Mouse (Mus musculus): ENCODE measurements at regions not wholly inside any gene's neighbourhood (a gene's known extent, or its start where the extent isn't known, plus 50 kb on each side); places are given as distances from the start of the nearest gene placed in this dataset.

GRCm38 (mm10) chr7:93795210-93795609, 715.5 kb downstream of the Fam181b start:
- no peak overlapping the region for H3K4me2 ChIP-seq
- no peaks in the 10 kb centered on the region for H3K36me3 ChIP-seq
- no peak overlapping the region for H3K4me3 ChIP-seq
- H3K9me3 ChIP-seq, result no peaks in the 10 kb centered on the region
- no peak overlapping the region for H3K27ac ChIP-seq (replicated peaks)
- no peak for ATAC-seq (ENCODE audit: low read depth)
- no peak overlapping the region for H3K9ac ChIP-seq
- no peaks in the 10 kb centered on the region for H3K4me1 ChIP-seq (replicated peaks)
- H3K27me3 ChIP-seq, result no peaks in the 10 kb centered on the region
- 45% methylated on average over 3 of the region's 3 CpGs for WGBS

GRCm38 (mm10) chr7:93835697-93836096, 756.0 kb downstream of the Fam181b start:
- 82% methylated on average over 3 of the region's 3 CpGs for WGBS
- Histone ChIP-seq H3K36me3 (no peaks in the 10 kb centered on the region), H3K4me2 (no peak overlapping the region), H3K4me1 (replicated peaks) (no peaks in the 10 kb centered on the region), H3K9me3 (no peaks in the 10 kb centered on the region), H3K27me3 (no peaks in the 10 kb centered on the region), H3K4me3 (no peak overlapping the region), H3K9ac (no peak overlapping the region), H3K27ac (replicated peaks) (no peak overlapping the region)
- ATAC-seq (ENCODE audit: low read depth), result no peak

GRCm38 (mm10) chr7:93836169-93836568, 756.5 kb downstream of the Fam181b start:
- Histone ChIP-seq H3K4me3 (no peak overlapping the region), H3K9me3 (no peaks in the 10 kb centered on the region), H3K36me3 (no peaks in the 10 kb centered on the region), H3K4me2 (no peak overlapping the region), H3K9ac (no peak overlapping the region), H3K27ac (replicated peaks) (no peak overlapping the region), H3K27me3 (no peaks in the 10 kb centered on the region), H3K4me1 (replicated peaks) (no peaks in the 10 kb centered on the region)
- ATAC-seq (ENCODE audit: low read depth), result no peak
- WGBS, result 69% methylated on average over 2 of the region's 2 CpGs

DNA sequence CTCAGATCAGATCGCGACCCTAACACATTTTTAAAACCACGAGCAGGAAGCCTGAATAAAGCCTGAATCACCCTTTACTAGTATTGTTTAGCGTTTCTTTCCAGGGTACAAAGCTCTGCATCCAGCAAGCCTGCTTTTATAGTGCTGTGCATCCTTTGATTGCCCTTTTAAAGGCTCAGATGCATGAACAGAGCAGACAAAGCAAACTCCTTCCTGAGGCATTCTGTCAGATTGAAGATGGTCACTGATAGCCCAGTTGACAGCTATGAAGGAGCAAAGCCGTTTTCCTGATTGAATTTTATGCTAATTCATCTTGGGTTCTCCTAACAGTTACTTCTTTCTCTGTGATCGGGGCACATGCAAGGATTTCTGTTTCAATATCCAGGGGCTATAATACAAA, 775.4 kb downstream of the Fam181b start:
- H3K4me3 ChIP-seq, result no peak overlapping the region
- 25% methylated on average over 6 of the region's 6 CpGs for WGBS
- H3K27me3 ChIP-seq, result no peaks in the 10 kb centered on the region
- ATAC-seq (ENCODE audit: low read depth), result no peak
- no peaks in the 10 kb centered on the region for H3K9me3 ChIP-seq
- H3K27ac ChIP-seq (replicated peaks), result no peak overlapping the region
- no peaks in the 10 kb centered on the region for H3K36me3 ChIP-seq
- 0 out of 2 replicates have a peak, but pooled peaks cover 5% of the 10 kb centered on the region for H3K4me1 ChIP-seq (replicated peaks)
- no peak overlapping the region for H3K9ac ChIP-seq
- 0 out of 2 replicates have a peak overlapping the region, but pooled peaks have one; percentile 2 for H3K4me2 ChIP-seq

DNA sequence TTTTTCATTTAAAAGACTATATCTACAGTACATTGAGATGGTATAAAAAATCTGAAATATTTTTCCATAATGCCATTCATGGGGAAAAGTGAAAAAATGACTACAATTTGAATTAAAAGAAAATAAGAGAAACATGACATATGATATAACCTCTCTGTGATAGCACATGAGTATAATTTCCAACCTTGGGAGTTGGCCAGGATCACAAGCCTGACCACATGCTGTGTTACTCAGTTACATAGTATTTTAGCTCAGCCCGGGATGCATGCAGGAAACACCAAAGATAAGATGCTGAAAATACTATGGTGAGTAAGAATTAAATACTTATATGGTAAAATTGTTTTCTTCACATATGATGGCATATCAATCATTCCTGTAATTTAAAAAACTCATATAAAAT, 814.0 kb downstream of the Fam181b start:
- no peak overlapping the region for H3K9ac ChIP-seq
- no peak overlapping the region for H3K4me3 ChIP-seq
- H3K4me1 ChIP-seq (replicated peaks), result no peaks in the 10 kb centered on the region
- no peaks in the 10 kb centered on the region for H3K27me3 ChIP-seq
- WGBS, result 85% methylated on average over 1 of the region's 1 CpGs
- H3K9me3 ChIP-seq, result no peaks in the 10 kb centered on the region
- H3K36me3 ChIP-seq, result no peaks in the 10 kb centered on the region
- H3K27ac ChIP-seq (replicated peaks), result no peak overlapping the region
- ATAC-seq (ENCODE audit: low read depth), result no peak
- no peak overlapping the region for H3K4me2 ChIP-seq

GRCm38 (mm10) chr7:93896921-93897320, 817.3 kb downstream of the Fam181b start:
- H3K9me3 ChIP-seq, result no peaks in the 10 kb centered on the region
- H3K27ac ChIP-seq (replicated peaks), result no peak overlapping the region
- no peak overlapping the region for H3K9ac ChIP-seq
- no peak for ATAC-seq (ENCODE audit: low read depth)
- H3K4me3 ChIP-seq, result no peak overlapping the region
- H3K4me2 ChIP-seq, result no peak overlapping the region
- no peaks in the 10 kb centered on the region for H3K27me3 ChIP-seq
- H3K36me3 ChIP-seq, result no peaks in the 10 kb centered on the region
- H3K4me1 ChIP-seq (replicated peaks), result no peaks in the 10 kb centered on the region

GRCm38 (mm10) chr7:93902770-93903169, 823.1 kb downstream of the Fam181b start:
- H3K4me2 ChIP-seq, result no peak overlapping the region
- ATAC-seq (ENCODE audit: low read depth), result no peak
- no peak overlapping the region for H3K9ac ChIP-seq
- H3K36me3 ChIP-seq, result no peaks in the 10 kb centered on the region
- H3K9me3 ChIP-seq, result no peaks in the 10 kb centered on the region
- WGBS, result 79% methylated on average over 2 of the region's 2 CpGs
- H3K27me3 ChIP-seq, result no peaks in the 10 kb centered on the region
- no peaks in the 10 kb centered on the region for H3K4me1 ChIP-seq (replicated peaks)
- H3K4me3 ChIP-seq, result no peak overlapping the region
- no peak overlapping the region for H3K27ac ChIP-seq (replicated peaks)

DNA sequence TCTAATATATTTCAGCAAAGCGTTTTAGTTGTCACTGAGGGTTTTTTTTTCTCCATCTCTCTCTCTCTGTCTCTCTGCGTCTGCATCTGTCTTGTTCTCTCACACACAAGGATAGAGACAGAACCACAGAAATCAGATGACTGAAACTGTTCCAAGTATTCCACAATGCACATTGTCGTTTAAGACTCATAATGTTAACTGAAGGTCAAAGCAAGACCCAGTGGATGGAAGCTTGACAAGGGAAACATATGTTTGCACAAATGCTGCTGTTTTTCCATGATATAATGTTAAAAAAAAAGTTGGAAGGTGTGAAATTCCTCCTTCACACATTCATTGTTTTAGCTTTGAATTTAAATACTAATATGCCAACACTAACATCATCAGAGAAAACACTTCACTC, 857.3 kb downstream of the Fam181b start:
- Histone ChIP-seq H3K27ac (replicated peaks) (no peak overlapping the region), H3K36me3 (no peaks in the 10 kb centered on the region), H3K9me3 (no peaks in the 10 kb centered on the region), H3K4me3 (no peak overlapping the region), H3K4me2 (no peak overlapping the region), H3K9ac (no peak overlapping the region), H3K27me3 (no peaks in the 10 kb centered on the region), H3K4me1 (replicated peaks) (no peaks in the 10 kb centered on the region)
- ATAC-seq (ENCODE audit: low read depth), result no peak
- 83% methylated on average over 3 of the region's 3 CpGs for WGBS

GRCm38 (mm10) chr7:93982103-93982502, 902.4 kb downstream of the Fam181b start:
- no peak overlapping the region for H3K9ac ChIP-seq
- H3K4me1 ChIP-seq (replicated peaks), result no peaks in the 10 kb centered on the region
- no peaks in the 10 kb centered on the region for H3K27me3 ChIP-seq
- WGBS, result 78% methylated on average over 3 of the region's 3 CpGs
- no peaks in the 10 kb centered on the region for H3K36me3 ChIP-seq
- ATAC-seq (ENCODE audit: low read depth), result no peak
- H3K27ac ChIP-seq (replicated peaks), result no peak overlapping the region
- no peak overlapping the region for H3K4me2 ChIP-seq
- no peak overlapping the region for H3K4me3 ChIP-seq
- H3K9me3 ChIP-seq, result no peaks in the 10 kb centered on the region

- no peaks in the 10 kb centered on the region for H3K4me1 ChIP-seq (replicated peaks)
- H3K9me3 ChIP-seq, result no peaks in the 10 kb centered on the region; the same call in 1 of the 2 replicates
- WGBS, result 67% methylated on average over 1 of the region's 1 CpGs
These were observed 923.1 kb downstream of the Fam181b start for GRCm38 (mm10) chr7:94002780-94003179.

DNA sequence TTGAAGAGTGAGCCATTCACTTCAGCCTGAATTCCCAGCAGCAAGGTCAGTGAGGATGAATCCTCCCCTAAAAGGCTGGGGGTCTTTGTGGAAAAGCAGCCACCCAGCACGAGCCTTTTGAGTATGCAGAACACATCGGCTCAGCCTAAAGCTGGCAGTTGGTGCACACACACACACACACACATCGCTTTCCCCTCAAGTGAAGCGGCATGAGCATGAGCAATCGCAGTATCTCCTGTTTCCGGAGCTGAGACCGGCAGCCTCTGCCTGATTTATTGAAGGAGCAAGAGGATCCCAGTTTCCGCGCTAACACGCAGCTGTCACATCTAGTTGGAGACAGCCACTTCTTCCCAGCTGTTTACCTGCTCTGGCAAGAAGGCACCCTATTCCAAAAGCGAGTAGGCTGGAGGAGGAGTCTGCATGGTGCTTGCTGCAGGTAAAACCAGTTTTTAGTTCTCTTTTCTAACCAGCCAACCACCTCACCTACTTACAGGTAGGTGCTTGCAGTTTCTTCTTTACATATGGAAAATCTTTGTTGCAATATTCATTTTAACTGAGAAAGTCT, 962.9 kb downstream of the Fam181b start:
- peak overlapping the region; percentile 53 for H3K4me2 ChIP-seq
- no peaks in the 10 kb centered on the region for H3K36me3 ChIP-seq
- H3K4me3 ChIP-seq, result peak overlapping the region; percentile 30
- no peak overlapping the region for H3K27ac ChIP-seq (replicated peaks)
- no peaks in the 10 kb centered on the region for H3K9me3 ChIP-seq
- H3K9ac ChIP-seq, result peak overlapping the region; percentile 43
- H3K4me1 ChIP-seq (replicated peaks), result peaks cover 9% of the 10 kb centered on the region; the same call in 1 of the 2 replicates
- 5% methylated on average over 11 of the region's 11 CpGs for WGBS
- ATAC-seq (ENCODE audit: low read depth), result peak; percentile 79
- no peaks in the 10 kb centered on the region for H3K27me3 ChIP-seq

More at GRCm38 (mm10) chr7:94002780-94003179, 923.1 kb downstream of the Fam181b start:
- Histone ChIP-seq H3K9ac (no peak overlapping the region), H3K36me3 (no peaks in the 10 kb centered on the region), H3K27me3 (no peaks in the 10 kb centered on the region), H3K4me3 (no peak overlapping the region), H3K27ac (replicated peaks) (no peak overlapping the region), H3K4me2 (no peak overlapping the region)
- ATAC-seq (ENCODE audit: low read depth), result no peak

GRCm38 (mm10) chr7:94045428-94045827, 965.8 kb downstream of the Fam181b start:
- H3K4me2 ChIP-seq, result no peak overlapping the region
- H3K27ac ChIP-seq (replicated peaks), result no peak overlapping the region
- H3K36me3 ChIP-seq, result no peaks in the 10 kb centered on the region
- H3K9me3 ChIP-seq, result no peaks in the 10 kb centered on the region
- 37% methylated on average over 2 of the region's 2 CpGs for WGBS
- no peak overlapping the region for H3K9ac ChIP-seq
- no peak overlapping the region for H3K4me3 ChIP-seq
- no peaks in the 10 kb centered on the region; the same call in 1 of the 2 replicates for H3K27me3 ChIP-seq
- ATAC-seq (ENCODE audit: low read depth), result no peak
- H3K4me1 ChIP-seq (replicated peaks), result peaks cover 9% of the 10 kb centered on the region; the same call in 1 of the 2 replicates

DNA sequence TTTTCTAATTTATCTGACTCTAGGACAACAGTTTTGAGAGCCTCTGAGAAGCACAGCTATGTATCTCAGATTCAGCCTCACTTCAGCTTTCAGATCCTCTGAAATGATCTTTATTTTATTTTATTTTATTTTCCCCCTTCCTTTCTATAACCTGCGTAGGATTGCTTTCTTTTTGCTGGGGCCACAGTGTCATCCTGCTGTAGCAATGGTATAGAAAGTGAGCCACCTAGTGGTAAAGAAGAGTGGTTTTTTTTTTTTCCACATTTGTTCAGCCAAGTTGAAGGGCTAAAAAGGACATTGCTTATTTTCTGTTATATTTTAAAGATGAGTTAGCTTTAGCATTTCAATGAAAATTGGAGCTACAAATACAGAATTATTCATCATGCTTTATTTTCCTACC, 966.4 kb downstream of the Fam181b start:
- Histone ChIP-seq H3K9ac (no peak overlapping the region), H3K4me3 (no peak overlapping the region), H3K4me2 (no peak overlapping the region), H3K36me3 (no peaks in the 10 kb centered on the region), H3K9me3 (no peaks in the 10 kb centered on the region), H3K27me3 (no peaks in the 10 kb centered on the region; the same call in 1 of the 2 replicates), H3K4me1 (replicated peaks) (peaks cover 9% of the 10 kb centered on the region; the same call in 1 of the 2 replicates), H3K27ac (replicated peaks) (no peak overlapping the region)
- WGBS, result 29% methylated on average over 1 of the region's 1 CpGs
- no peak for ATAC-seq (ENCODE audit: low read depth)
